Mouse (Mus musculus) MEL (cell line): ENCODE data around the gene Med19. TPM values are rescaled to one million over a fixed set of nuclear protein-coding genes. Genes with fewer than 3 reads are reported as not detected.
A peak's percentile ranks its signal among the peaks of the same experiment; 100 is the strongest.

ENCODE experiments used
- DNase-seq: peaks from one replicate; pipeline ENCODE4 v3.0.0; 2011; ENCODE audit warnings: low read depth, low spot score
- H3K27ac ChIP-seq: 2 replicates; pipeline ENCODE4 v1.5.1; 2012; ENCODE audit warnings: low read depth, mild to moderate bottlenecking, control low read depth, low read length, moderate library complexity; ENCODE audit not compliant: control insufficient read depth
- H3K27me3 ChIP-seq, 2 experiments: fragments of 150-350 bp in 1 of 2; sonication (generic) in 1 of 2; 2 replicates each; pipeline ENCODE4 v1.6.1; 2012; ENCODE audit warnings: low read length in 2 of 2, mild to moderate bottlenecking in 2 of 2, improper control_type of control experiment in 1 of 2, moderate library complexity in 1 of 2; ENCODE audit not compliant: insufficient read depth in 2 of 2, control insufficient read depth in 1 of 2
- H3K36me3 ChIP-seq, 2 experiments: 2 replicates each; pipeline ENCODE4 v1.6.1; 2012 to 2014; ENCODE audit warnings: low read length in 2 of 2, improper control_type of control experiment in 1 of 2, inconsistent platforms in 1 of 2, mild to moderate bottlenecking in 1 of 2; ENCODE audit not compliant: insufficient read depth in 2 of 2, control insufficient read depth in 1 of 2
- H3K4me1 ChIP-seq, 2 experiments: fragments of 150-350 bp in 1 of 2; sonication (generic) in 1 of 2; 2 replicates each; pipeline ENCODE4 v1.6.1; 2012; ENCODE audit warnings: low read length in 2 of 2, improper control_type of control experiment in 1 of 2, mild to moderate bottlenecking in 1 of 2; ENCODE audit not compliant: insufficient read depth in 2 of 2, control insufficient read depth in 1 of 2
- H3K4me3 ChIP-seq, 2 experiments: fragments of 150-350 bp in 1 of 2; sonication (generic) in 1 of 2; 2 replicates each; pipeline ENCODE4 v1.5.1; 2012; ENCODE audit warnings: low read depth in 2 of 2, low read length in 2 of 2, mild to moderate bottlenecking in 2 of 2, moderate library complexity in 2 of 2, control low read depth in 1 of 2, improper control_type of control experiment in 1 of 2; ENCODE audit not compliant: control insufficient read depth in 1 of 2, insufficient read depth in 1 of 2
- H3K79me2 ChIP-seq: 2 replicates; pipeline ENCODE4 v1.6.1; 2012; ENCODE audit warnings: mild to moderate bottlenecking, low read length, moderate library complexity; ENCODE audit not compliant: control insufficient read depth, poor library complexity, insufficient read depth
- H3K9ac ChIP-seq: 2 replicates; pipeline ENCODE4 v1.6.1; 2012; ENCODE audit warnings: low read depth, mild to moderate bottlenecking, control low read depth, low read length, moderate library complexity; ENCODE audit not compliant: control insufficient read depth, poor library complexity, severe bottlenecking
- H3K9me3 ChIP-seq: fragments of 150-350 bp; sonication (generic); replicated peaks from 2 replicates; pipeline ENCODE4 v1.6.1; 2012; ENCODE audit warnings: mild to moderate bottlenecking, low read length, improper control_type of control experiment, moderate library complexity; ENCODE audit not compliant: insufficient read depth
- BHLHE40 ChIP-seq: IDR thresholded peaks from 2 replicates; pipeline ENCODE4 v1.6.1; 2012; ENCODE audit warnings: low read depth, mild to moderate bottlenecking, inconsistent platforms, low read length, improper control_type of control experiment, borderline replicate concordance
- CHD1 ChIP-seq: IDR thresholded peaks from 2 replicates; pipeline ENCODE4 v1.6.1; 2012; ENCODE audit warnings: low read depth, mild to moderate bottlenecking, inconsistent platforms, low read length, improper control_type of control experiment
- CHD2 ChIP-seq: IDR thresholded peaks from 2 replicates; pipeline ENCODE4 v1.6.1; 2011; ENCODE audit warnings: low read length, improper control_type of control experiment
- CTCF ChIP-seq, 3 experiments: IDR thresholded peaks in 2 of 3; conservative IDR thresholded peaks in 1 of 3; 2 replicates each; pipeline ENCODE4 v1.5.1; 2011 to 2012; ENCODE audit warnings: low read length in 3 of 3, low read depth in 2 of 3, mild to moderate bottlenecking in 2 of 3, improper control_type of control experiment in 1 of 3, inconsistent platforms in 1 of 3, mixed read lengths in 1 of 3, moderate library complexity in 1 of 3; ENCODE audit not compliant: control insufficient read depth in 1 of 3, insufficient read depth in 1 of 3, poor library complexity in 1 of 3, severe bottlenecking in 1 of 3
- E2F4 ChIP-seq: IDR thresholded peaks from 2 replicates; pipeline ENCODE4 v1.6.1; 2011; ENCODE audit warnings: low read depth, low read length, improper control_type of control experiment, borderline replicate concordance
- MAX ChIP-seq: IDR thresholded peaks from 2 replicates; pipeline ENCODE4 v1.6.1; 2011; ENCODE audit warnings: low read length, improper control_type of control experiment
- MEF2A ChIP-seq: IDR thresholded peaks from 2 replicates; pipeline ENCODE4 v1.6.1; 2014; ENCODE audit warnings: low read depth, mild to moderate bottlenecking, inconsistent platforms, low read length, improper control_type of control experiment; ENCODE audit not compliant: poor library complexity, insufficient replicate concordance, severe bottlenecking; ENCODE audit errors: extremely low read depth
- POLR2AphosphoS2 ChIP-seq: IDR thresholded peaks from 2 replicates; pipeline ENCODE4 v1.6.1; 2011; ENCODE audit warnings: low read length, improper control_type of control experiment
- RAD21 ChIP-seq: IDR thresholded peaks from 2 replicates; pipeline ENCODE4 v1.6.1; 2011; ENCODE audit warnings: mild to moderate bottlenecking, low read depth, low read length, improper control_type of control experiment
- RCOR1 ChIP-seq: IDR thresholded peaks from 2 replicates; pipeline ENCODE4 v1.6.1; 2012; ENCODE audit warnings: low read depth, mild to moderate bottlenecking, inconsistent platforms, low read length, improper control_type of control experiment
- TAL1 ChIP-seq: IDR thresholded peaks from 2 replicates; pipeline ENCODE4 v1.6.1; 2012; ENCODE audit warnings: mild to moderate bottlenecking, inconsistent platforms, low read length, moderate library complexity, mixed read lengths
- USF2 ChIP-seq, 2 experiments: IDR thresholded peaks; 2 replicates each; pipeline ENCODE4 v1.6.1; 2011 to 2012; ENCODE audit warnings: improper control_type of control experiment in 2 of 2, low read length in 2 of 2, borderline replicate concordance in 1 of 2, inconsistent platforms in 1 of 2, low read depth in 1 of 2, mild to moderate bottlenecking in 1 of 2; ENCODE audit not compliant: insufficient read depth in 1 of 2
- ZMIZ1 ChIP-seq: IDR thresholded peaks from 2 replicates; pipeline ENCODE4 v1.6.1; 2012; ENCODE audit warnings: low read depth, mild to moderate bottlenecking, inconsistent platforms, low read length, improper control_type of control experiment, moderate library complexity
- ZNF384 ChIP-seq: IDR thresholded peaks from 2 replicates; pipeline ENCODE4 v1.6.1; 2012; ENCODE audit warnings: low read depth, mild to moderate bottlenecking, inconsistent platforms, low read length, improper control_type of control experiment
- polyA plus RNA-seq, 2 experiments: library from polyadenylated mRNA; stranded (reverse) in 1 of 2; unstranded in 1 of 2; fragments of >175 nt in 1 of 2; fragments of >200 nt in 1 of 2; gene quantifications; 2 replicates each; pipeline versions ENCODE4 v1.2.1 to v1.2.4; 2012; ENCODE audit warnings: low replicate concordance in 2 of 2, low read depth in 1 of 2; ENCODE audit not compliant: insufficient read length in 2 of 2, insufficient read depth in 1 of 2, missing spikeins in 1 of 2
- total RNA-seq: library from RNA; depleted of rRNA; stranded (reverse); fragments of 300-350 nt; gene quantifications from 2 replicates; pipeline ENCODE4 v1.2.3, GENCODE M21; 2012

The Med19 gene
- total and polyA plus RNA-seq, 3 experiments = 18.8 to 26.0 TPM; not detected in 1

GRCm38 (mm10) chr2:84634006-84634405 is 44.2 kb upstream of the Med19 start:
- H3K27me3 ChIP-seq = no peaks in the 10 kb centered on the region
- H3K36me3 ChIP-seq = peaks cover 0 to 25% of the 10 kb centered on the region in 2 experiments; a peak in 3 of 4 replicates
- H3K27ac ChIP-seq = no peak overlapping the region
- peak; percentile 34 for DNase-seq
- H3K9ac ChIP-seq = no peak overlapping the region
- H3K9me3 ChIP-seq = no peaks in the 10 kb centered on the region
- H3K79me2 ChIP-seq = peaks cover 30% of the 10 kb centered on the region
- no peak overlapping the region for H3K4me3 ChIP-seq
- peaks cover 21 to 22% of the 10 kb centered on the region in 2 experiments for H3K4me1 ChIP-seq
- TF ChIP-seq POLR2AphosphoS2 (no peak), RAD21 (no peak), USF2 (IDR thresholded peaks at IDR 0.05; ENCODE audit: borderline replicate concordance in 1 of 2, insufficient read depth in 1 of 2, low read depth in 1 of 2, low read length in 2 of 2) (no peak), BHLHE40 (no peak), ZNF384 (no peak), RCOR1 (no peak), CTCF (IDR thresholded peaks at IDR 0.05 in 2 of 3, conservative IDR thresholded peaks at IDR 0.05 in 1 of 3; ENCODE audit: control insufficient read depth in 1 of 3, insufficient read depth in 1 of 3, low read depth in 2 of 3, low read length in 3 of 3, poor library complexity in 1 of 3, severe bottlenecking in 1 of 3) (no peak)
- TF ChIP-seq, all 39 proteins: peak for 0

DNA sequence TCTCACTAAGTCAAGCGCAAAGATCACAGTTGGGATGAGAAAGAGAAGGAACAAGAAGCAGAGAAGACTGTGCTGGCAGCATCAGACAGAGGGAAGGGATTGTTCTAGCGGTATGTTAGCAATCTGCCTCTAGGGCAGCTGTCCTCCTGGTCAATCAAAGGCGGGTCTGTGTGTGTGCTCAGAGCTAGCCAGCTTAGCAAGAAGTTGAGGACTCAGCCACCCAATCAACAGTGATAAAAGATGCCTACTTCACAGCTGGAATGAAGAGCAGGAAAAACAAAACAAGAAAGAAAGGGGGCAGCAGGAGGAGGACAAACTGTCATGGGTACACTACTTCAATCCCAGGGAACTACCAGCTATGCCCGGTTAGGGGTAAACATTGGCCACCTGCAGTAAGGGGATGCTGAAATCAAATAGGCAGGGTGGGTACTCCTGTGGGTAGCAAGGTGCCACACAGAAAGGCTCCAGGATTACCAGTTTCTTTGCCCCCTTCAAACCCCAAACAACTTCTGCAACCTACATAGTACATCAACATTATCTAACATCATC is 43.2 kb upstream of the Med19 start:
- Histone ChIP-seq H3K36me3 (peaks cover 0 to 25% of the 10 kb centered on the region in 2 experiments; a peak in 3 of 4 replicates), H3K4me1 (peaks cover 21 to 22% of the 10 kb centered on the region in 2 experiments), H3K27ac (no peak overlapping the region), H3K9me3 (no peaks in the 10 kb centered on the region)
- no peak for DNase-seq
- TF ChIP-seq ZMIZ1 (no peak), CHD2 (no peak), CHD1 (no peak), POLR2AphosphoS2 (no peak), MAX (no peak), MEF2A (no peak), USF2 (IDR thresholded peaks at IDR 0.05; ENCODE audit: borderline replicate concordance in 1 of 2, insufficient read depth in 1 of 2, low read depth in 1 of 2, low read length in 2 of 2) (no peak), CTCF (IDR thresholded peaks at IDR 0.05 in 2 of 3, conservative IDR thresholded peaks at IDR 0.05 in 1 of 3; ENCODE audit: control insufficient read depth in 1 of 3, insufficient read depth in 1 of 3, low read depth in 2 of 3, low read length in 3 of 3, poor library complexity in 1 of 3, severe bottlenecking in 1 of 3) (no peak), TAL1 (no peak), E2F4 (no peak)
- TF ChIP-seq, all 39 proteins: peak for 0
- no peak overlapping the region for H3K4me3 ChIP-seq
- H3K79me2 ChIP-seq = peaks cover 32% of the 10 kb centered on the region
- no peak overlapping the region for H3K9ac ChIP-seq
- H3K27me3 ChIP-seq = no peaks in the 10 kb centered on the region
